Mouse (Mus musculus) gastrocnemius, postnatal 14 days (tissue): ENCODE measurements around the gene Olfm2. TPM values are rescaled to one million over a fixed set of nuclear protein-coding genes. Genes with fewer than 3 reads are reported as not detected.

Experiments
- DNase-seq: peaks from one replicate; pipeline ENCODE4 v3.0.0; 2021; ENCODE audit warnings: mixed read lengths
- intact Hi-C: fragments of 180-260 bp; cut with DNase I; formaldehyde crosslinking; loops from one replicate; pipeline ENCODE4 v1.15.1; 2025; ENCODE audit warnings: low total_unique reads
- total RNA-seq, 2 experiments: library from RNA; stranded (reverse); gene quantifications; 2 replicates each; pipeline ENCODE4 v1.2.3; 2021

Olfm2 gene
- total RNA-seq, 2 experiments from 2014 or later, result 0.29 TPM; not detected in 1

DNA sequence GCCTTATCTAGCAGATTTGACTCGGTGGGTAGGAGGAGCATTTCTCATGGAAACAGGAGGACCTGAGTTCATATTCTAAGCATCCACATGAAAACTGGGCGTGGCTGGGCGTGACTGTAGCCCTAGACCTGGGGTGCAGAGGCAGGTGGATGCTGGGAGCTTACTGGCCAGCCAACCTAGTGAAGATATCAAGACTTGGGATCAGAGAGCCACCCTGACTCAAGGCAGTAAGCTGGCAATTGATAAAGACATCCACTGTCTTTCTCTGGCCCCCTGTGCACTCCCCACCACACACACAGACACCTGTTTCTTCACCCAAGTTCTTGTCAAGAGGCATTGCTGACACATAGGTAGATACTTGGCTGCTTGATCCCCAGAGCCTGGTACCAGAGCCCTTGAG is 2.4 kb upstream of the Olfm2 start:
- DNase-seq, result no peak
- intact Hi-C loops, result no loop called here

DNA sequence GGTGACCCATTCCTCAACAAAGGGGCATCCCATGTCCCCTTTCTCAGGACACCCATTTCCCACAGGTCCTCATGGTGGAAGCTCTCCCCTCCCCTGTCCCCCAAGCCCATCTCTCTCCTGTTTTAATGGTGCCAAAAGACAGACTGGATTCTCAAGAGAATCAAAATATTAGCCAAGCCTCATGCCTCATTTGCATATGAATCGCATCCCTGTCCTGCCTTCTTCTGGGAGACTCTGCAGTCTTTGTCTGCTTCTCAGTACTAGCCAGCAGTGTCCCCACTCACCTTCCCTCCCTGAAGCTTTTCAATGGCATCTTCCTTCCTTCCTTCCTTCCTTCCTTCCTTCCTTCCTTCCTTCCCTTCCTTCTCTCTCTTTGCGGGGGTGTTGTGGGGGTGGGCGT is 1.5 kb upstream of the Olfm2 start:
- intact Hi-C loops, result no loop called here
- no peak for DNase-seq

DNA sequence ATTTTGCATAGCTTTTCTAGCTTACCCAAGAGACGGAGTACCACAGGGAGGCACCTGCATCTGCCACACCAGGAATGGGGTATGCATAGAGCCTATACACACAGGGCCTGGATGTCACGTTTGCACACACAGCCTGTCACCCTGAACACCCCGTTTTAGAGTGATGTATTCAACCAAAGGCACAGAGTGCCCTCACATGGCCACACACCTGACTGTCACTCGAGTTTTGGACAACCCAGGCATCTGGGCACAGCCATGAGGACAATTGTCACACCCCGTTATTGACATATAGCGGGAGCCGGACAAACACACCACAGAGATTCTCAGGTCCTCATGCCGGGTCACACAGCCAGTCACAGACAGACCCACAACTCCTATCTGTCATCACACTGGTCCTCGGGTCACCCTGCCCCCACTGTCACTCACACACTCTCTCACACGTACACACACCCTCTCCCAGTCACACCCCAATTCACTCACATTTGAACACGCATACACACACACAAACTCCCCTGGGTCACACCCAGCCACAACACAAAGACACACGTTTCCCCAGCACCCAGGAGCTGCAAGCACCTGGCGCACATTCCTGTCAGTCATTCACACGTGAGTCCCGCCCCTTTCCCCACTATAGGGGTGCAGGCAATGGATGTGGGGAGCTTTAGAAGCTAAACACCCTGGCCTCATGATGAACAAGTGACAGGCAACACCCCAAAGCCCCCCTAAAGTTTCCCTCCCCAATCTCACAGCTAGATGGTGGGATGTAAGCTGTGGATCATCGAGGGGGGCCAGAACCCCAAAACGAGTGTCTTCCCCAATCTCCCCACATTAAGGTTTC is 801 bp downstream of the Olfm2 start:
- DNase-seq, result no peak
- intact Hi-C loops, result no loop called here

DNA sequence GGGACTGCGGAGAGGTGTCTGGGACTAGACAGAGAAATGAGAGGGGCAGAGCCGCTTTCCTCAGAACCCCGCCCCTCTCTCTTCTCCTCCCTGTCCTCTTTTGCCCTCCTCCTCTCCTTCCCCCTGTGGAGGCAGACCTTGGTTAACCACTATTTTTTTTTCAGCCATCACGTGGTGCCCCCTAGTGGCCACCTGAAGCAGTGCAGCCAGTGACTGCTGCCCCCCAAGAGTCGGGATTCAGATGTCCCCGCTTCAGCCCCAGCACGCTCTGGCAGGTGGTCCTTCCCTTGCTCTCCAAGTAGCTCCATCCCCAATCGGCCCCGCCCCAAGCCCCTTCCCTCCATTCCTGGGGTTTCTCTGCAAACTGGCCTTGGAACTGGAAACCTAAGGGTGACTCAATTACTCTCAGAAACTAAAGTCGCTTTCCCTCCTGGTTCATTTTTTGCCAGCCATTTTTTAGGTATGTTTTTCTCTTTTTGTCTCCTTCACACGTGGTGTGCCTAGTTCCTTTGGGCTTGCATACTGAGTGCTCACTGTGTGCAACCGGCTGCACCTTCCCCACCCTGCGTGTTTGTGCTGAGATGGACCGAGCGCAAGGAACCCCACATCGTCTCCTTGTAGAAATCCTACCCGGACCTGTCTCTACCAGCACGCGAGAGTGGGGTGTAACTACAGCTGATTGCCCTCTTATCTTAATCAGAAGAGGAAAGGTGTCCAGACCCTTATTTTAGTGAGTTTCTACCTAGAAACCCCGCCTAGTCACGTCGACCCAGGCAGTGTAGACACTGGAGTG is 2.0 kb downstream of the Olfm2 start:
- DNase-seq, result peak; percentile 29
- intact Hi-C loops, result loop anchor here (2.0 to 5.0 kb wide), 2 partner anchors 58 to 85 kb away; no protein-coding TSS in a partner anchor

DNA sequence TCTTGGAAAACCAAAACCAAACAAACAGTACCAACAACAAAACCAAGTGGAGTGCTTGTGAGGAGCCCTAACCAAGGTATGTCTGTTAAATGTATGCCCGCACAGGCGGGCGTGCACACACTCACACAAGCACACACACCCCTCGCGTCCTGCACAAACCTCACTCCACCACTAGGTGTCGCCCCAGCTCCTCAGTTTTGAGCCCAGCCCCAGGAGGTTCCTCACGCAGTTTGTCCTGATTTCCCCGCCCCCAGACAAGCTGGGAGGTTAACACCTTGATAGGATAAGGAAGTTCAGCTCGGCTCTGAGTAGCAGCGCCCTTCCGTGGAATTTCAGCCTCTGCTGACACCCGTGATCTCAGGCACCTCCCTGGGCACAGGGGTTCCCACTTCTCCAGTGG is 5.7 kb downstream of the Olfm2 start:
- intact Hi-C loops, result loop anchor here (5.0 kb wide), 1 partner anchor 62 kb away; no protein-coding TSS in a partner anchor
- DNase-seq, result peak; percentile 79

DNA sequence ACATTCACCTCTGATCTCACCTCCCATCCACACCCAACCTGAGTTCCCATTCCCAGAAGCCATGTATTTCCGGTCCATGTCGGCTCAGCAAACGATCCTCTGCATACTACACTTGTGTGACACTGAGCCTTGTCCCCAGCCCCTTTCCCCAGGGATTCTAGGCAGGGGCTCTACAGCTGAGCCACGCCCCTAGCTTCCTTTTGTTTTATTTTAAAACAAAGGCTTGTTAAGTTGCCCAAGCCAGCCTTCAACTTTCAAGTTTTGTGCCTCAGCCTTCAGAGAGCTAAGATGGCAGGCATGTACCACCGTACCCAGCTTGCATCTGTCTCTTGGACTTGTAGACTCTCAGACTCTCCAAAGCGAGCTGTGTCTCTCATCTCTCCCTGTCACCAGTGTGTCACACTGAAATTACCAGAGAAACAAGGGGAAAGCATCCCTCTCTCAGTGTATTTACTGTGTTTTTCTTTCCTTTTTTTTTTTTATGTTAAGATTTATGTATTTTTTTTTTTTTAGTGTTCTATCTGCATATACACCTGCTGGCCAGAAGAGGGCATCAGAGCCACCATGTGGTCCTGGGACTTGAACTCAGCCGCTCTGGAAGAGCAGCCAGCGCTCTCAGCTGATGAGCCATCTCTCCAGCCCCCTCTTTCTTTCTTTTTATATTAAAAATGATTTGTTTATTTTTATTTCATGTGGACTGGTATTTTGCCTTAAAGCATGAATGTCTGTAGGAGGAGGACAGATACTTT is 7.7 kb downstream of the Olfm2 start:
- intact Hi-C loops, result no loop called here

DNA sequence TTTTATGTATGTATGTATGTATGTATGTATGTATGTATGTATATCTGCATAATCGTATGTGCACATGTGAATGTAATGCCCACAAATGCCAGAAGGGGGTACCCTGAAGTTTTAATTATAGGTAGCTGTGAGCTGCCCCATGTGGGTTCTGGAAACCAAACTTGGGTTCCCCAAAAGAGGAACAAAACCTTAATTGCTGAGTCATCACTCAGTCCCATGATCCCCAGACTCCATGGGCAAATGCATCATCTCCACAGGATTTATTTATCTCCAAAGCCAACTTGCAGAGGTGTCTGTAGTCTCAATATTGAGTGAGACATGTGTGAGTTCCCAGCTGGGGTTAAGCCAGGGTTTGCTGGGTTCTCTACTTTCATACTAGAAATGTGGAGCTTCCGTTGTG is 8.9 kb downstream of the Olfm2 start:
- intact Hi-C loops, result no loop called here
- no peak for DNase-seq

More for the DNA sequence above, 7.7 kb downstream of the Olfm2 start:
- DNase-seq, result no peak

DNA sequence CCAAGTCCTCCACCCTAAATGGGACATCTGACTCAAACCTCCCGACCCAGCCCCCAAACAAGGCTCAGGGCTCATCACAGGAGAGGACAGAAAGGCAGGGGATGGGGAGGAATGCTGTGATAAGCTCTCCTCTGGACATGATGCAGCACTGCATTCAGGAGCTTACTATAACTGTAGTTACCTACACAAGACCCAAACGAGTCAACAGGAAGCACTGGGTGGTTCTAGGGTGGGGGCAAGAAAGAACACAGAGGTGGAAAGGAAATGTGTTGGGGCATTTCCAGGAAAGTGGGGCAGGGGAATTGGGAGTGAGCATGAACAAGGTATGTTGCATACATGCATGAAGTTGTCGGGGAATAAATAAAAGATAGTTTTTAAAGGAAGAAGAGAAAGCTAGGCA is 11.5 kb downstream of the Olfm2 start:
- intact Hi-C loops, result no loop called here
- DNase-seq, result no peak

DNA sequence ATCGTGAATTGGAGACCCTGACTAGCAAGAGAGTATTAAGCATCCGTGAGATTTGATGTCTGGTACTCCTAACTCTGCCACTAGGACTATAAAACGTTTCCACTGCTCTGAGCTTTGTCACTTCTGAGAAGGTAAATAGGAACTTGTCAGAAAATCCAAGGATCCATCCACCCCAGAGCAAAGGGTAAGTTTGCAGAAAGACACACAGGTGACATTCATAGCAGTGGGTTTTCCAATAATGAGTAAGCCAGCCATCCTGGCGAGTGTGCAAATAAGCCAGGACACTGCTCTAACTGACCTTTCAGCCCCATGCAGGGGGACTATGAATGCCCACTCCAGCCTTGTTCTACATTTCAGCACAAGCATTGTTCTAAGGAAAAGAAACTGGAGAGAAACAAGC is 14.4 kb downstream of the Olfm2 start:
- DNase-seq, result no peak
- intact Hi-C loops, result no loop called here

DNA sequence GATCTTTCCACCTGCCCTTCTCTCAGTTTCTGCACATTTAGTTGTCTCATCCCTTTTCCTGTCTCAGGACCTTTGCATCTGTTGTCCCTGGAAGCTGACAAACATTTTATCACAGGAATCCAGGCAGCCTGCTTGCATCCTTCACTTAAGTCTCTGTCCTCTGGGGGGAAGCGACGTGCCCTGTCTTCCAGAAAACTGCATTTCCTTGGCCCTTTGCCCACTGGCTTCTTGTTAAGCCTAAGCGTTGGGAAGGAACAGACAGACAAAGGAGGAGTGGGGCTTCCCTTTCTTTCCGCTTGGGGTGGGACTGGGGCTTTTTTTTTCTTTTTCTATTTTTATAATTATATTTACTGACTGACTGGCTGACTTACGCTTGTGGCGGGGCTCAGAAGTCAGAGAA is 16.7 kb downstream of the Olfm2 start:
- no peak for DNase-seq
- intact Hi-C loops, result loop anchor here (5.0 kb wide), 1 partner anchor 67 kb away; no protein-coding TSS in a partner anchor

DNA sequence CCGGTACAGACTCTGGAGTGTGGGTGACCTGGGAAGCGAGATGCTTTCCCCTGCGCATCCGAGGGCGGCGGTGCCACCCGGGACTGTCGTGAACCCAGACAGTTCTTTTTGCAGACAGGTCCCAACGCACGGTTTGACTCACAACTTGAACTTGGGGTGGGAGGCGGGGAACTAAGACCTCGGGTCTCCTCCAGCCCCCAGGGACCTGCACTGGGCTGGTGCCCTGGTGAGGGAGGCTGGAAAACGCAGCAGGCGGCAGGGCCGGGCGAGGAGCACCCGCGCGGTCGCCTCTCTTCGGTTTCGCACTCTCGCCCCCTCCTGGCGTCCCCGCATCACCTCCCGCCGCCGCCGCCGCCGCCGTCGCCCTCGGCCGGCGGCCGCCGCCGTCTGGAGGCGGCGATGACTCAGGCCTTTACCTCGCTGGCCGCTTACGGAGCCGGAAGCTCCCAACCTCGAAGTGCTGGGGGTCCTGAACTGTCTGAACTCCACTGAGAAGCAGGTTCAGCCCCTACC is 18.5 kb downstream of the Olfm2 start:
- DNase-seq, result peak; percentile 65
- intact Hi-C loops, result loop anchor here (5.0 kb wide), 1 partner anchor 65 kb away; no protein-coding TSS in a partner anchor

DNA sequence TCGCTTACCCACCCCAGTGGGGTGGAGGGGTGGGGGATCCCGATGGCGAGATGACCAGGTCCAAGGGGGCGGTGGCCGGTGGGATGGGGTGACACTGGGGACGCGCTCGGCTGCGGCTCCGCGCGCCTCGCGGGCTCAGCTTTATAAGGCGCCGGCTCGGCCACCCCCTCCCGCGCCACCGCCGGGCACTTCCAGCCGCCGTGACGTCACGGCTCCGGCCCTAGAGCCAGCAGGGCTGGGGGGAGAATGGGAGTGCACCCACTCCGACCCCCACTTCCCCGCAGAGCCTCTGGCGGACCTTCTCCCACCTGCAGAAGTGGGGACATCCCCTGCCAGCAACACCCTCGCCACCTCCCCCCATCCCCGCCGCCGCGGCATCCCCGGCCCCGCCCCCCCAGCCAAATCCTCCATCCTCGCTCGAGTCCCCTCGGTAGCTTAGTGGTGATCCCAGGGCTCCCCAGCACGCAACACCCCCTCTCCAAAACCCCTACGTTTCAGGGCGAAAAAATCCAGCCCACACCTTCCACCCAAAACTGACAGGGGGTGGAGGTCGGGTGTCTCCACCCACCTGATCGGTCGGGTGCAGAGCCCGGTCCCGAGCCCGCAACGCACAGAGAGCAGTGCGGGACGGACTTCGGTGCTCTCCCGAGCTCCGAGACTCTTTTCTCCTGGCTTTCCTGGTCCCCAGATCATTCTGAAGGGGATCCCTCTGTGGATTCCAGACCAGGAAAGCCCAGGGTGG is 19.1 kb downstream of the Olfm2 start:
- intact Hi-C loops, result loop anchor here (5.0 kb wide), 1 partner anchor 65 kb away; no protein-coding TSS in a partner anchor
- DNase-seq, result peak; percentile 15

DNA sequence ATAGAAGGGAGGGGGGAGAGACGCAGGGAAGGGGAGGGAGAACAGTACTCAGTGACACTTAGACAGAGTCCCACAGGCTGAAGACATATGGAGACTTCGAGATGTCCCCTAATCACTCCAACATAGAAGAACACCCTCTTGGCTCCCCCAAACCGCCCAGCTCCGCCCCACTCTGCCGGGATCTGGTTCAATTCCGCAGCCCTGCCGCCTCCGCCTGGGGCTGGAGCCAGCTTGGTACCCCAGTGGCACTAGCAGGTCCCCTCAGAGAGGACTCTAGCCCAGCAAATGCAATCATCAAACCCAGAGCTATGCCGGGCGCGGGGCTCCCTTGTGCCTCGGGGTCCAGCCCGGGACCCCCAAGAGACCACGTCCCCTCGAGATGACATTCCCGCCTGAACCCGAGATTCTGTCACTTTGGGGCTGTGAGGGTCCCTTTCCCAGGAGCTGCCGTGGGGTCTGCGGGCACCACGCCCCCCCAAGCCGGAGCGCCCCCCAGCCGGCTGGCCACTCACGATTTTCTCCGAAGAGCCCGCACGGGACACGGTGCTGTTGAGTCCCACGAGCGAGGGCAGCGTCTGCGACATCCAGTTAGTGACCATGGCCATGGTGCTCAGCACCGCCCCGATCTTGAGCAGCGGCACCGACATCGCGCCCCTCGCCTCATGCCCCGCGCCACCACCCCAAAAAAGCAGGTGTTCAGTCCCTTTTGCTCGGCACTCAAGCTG is 19.9 kb downstream of the Olfm2 start:
- no peak for DNase-seq
- intact Hi-C loops, result loop anchor here (5.0 kb wide), 1 partner anchor 64 kb away; no protein-coding TSS in a partner anchor

DNA sequence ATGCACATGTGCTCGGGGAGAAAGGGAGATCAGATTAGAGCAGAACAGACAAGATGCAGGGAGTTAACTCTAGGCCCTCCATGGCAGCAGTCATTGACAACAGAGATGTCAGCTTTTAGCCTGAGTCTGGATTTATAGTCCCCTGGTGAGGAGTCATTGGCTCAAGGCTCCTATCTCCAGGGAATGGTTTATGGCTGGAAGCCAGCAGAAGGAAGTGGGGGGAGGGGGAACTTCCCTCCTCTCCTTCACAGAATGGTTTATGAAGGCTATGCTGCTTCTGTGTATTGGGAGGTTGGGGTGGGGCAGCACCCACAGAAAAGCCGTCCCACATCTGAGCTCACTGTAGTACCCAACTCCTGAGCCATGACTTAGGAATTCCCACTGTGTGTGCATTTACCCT is 24.6 kb downstream of the Olfm2 start:
- DNase-seq, result no peak
- intact Hi-C loops, result no loop called here

DNA sequence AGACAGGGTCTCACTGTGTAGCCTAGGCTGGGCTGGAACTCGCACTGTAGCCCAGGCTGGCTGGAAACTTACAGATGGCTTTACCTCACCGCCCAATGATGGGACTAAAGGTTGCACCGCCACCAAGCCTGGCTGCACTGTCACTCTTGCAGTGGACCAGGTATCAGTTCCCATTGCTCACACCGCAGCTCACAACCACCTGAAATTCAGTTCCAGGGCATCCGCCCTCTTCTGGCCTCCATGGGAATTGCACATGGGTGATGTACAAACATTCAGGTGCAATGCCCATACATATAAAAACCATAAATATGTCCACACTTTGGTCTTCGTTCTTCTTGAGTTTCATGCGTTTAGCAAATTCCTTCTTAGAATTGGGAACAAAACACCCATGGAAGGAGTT is 30.8 kb downstream of the Olfm2 start:
- intact Hi-C loops, result no loop called here
- DNase-seq, result no peak

DNA sequence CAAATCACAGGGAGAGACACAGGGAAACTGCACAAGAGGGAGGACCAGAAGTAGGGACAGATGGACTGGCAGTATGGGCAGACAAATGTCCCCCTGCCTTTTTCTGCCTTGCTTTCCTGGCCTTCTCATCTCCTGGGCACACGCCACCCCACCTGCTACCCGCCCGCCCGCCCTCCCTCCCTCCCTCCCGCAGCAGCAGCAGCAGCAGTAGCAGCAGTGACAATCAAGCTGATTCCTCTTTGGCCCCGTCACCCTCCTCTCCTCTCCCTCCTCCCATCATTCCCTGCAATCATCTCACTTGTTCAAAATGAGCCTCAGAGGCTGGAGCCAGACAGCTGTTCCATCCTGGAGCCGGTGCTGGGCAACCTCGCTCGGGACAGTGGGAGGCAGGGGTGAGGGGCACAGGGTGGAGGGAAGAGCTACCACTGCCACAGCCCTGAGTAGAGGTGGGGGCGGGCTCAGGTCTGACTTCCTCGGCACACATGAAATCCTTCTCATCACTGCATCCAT is 32.6 kb downstream of the Olfm2 start:
- DNase-seq, result peak; percentile 21
- intact Hi-C loops, result no loop called here

DNA sequence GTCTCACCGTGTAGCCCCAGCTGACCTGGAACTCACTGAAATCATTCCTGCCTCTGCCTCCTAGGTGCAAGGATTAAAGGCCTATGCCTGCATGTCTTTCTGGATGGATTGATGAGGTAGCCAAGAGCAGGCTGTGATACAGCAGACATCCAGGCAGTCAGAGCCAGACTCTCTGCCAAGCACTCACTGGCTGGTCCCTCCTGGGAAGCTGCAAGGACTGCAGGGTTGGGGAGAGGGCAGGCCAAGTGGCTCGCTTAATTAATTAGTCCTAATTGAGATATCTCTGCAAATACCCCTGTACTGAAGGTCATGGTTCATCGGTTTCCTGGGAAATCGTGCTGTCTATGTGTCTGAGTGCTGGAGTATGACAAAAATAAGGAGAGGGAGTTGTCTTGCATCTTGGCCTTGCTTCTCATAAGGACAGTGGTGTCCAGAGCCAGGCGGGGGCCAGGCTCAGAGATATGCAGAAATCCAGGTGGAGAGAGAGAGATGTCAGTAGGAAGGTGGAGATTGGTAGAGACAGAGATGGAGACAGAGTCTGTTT is 33.1 kb downstream of the Olfm2 start:
- no peak for DNase-seq
- intact Hi-C loops, result no loop called here

DNA sequence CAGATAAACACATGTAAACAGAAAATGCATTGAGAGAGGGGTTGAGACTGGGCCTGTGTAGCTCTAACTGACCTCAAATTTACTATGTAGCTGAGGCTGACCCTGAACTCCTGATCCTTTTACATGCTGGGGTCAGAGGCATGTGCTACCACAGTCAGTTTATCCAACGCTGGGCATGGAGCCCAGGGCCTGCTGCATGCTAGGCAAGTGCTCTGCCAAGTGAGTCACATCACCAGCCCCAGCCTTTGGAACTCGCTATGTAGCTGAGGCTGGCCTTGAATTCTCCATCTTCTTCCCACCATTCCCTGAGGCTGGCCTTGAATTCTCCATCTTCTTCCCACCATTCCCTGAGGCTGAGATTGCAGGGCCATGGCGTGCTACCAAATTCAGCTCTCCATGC is 35.7 kb downstream of the Olfm2 start:
- no peak for DNase-seq
- intact Hi-C loops, result no loop called here
